Mouse (Mus musculus): ENCODE measurements around the gene Jag1. TPM values are rescaled to one million over a fixed set of nuclear protein-coding genes. Genes with fewer than 3 reads are reported as not detected.
A peak's percentile ranks its signal among the peaks of the same experiment; 100 is the strongest.

Jag1 gene
- polyA plus RNA-seq, 1 experiment from 2014 or later: 56.2 TPM

DNA sequence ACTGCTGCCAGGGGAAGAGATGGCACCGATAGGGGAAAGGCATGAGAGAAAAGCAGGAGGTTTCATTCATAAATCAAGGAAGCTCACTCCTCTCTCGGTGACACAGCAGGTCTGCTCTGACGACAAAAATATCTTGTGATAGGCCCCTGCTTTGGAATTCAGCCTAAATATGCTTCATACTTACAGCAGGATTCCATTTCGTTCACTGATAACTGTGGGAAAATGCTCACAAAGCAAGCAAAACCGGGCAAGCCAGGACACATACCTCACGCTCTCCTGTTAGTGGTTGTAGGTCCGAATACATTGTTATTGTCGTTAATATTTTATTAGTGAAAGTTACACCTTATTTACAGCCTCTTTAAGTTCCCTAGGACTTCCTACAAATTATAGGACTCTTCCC is 8.5 kb downstream of the Jag1 start:
- WGBS: 44% methylated on average over 8 of the region's 8 CpGs
- Histone ChIP-seq H3K4me2 (replicated peaks; ENCODE audit: low read depth, low read length) (no peak overlapping the region), H3K4me3 (ENCODE audit: low read length) (no peak overlapping the region)

DNA sequence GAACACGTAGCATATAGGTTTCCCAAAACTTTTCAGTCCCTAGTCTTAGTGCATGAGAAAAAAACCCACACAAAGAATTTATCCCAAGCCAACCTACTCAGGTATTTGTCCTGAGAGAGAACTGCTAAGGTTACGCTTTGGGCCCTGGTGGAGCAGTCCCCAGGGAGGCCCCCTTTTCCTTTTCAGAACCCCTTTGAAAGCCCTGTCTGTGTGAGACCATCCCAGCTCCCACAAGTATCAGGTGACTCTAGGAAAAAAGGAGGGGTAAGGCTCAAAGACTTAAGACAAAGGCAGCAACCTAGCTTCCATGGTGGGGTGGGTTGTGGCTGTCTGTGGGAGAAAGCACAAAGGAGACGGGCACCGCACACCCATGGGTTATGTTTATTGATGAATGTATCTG is 9.2 kb downstream of the Jag1 start:
- H3K4me2 ChIP-seq (replicated peaks; ENCODE audit: low read depth, low read length): no peak overlapping the region
- 54% methylated on average over 4 of the region's 4 CpGs for WGBS
- no peak overlapping the region for H3K27ac ChIP-seq (ENCODE audit: low read depth, low read length)
- peaks cover 46% of the 10 kb centered on the region for H3K4me1 ChIP-seq (ENCODE audit: control insufficient read depth, insufficient read depth, low read length)
- no peak overlapping the region for H3K4me3 ChIP-seq (ENCODE audit: low read length)
- H3K36me3 ChIP-seq (ENCODE audit: control insufficient read depth, insufficient read depth, low read length): peaks cover 41% of the 10 kb centered on the region
- H3K9ac ChIP-seq (ENCODE audit: low read depth, low read length): no peak overlapping the region
- no peaks in the 10 kb centered on the region for H3K9me3 ChIP-seq (ENCODE audit: control insufficient read depth, low read length)
- H3K27me3 ChIP-seq (ENCODE audit: control insufficient read depth, insufficient read depth, low read length): no peaks in the 10 kb centered on the region
- ATAC-seq (ENCODE audit: low FRiP score, low TSS enrichment): no peak

More for the DNA sequence above, 8.5 kb downstream of the Jag1 start:
- no peaks in the 10 kb centered on the region for H3K9me3 ChIP-seq (ENCODE audit: control insufficient read depth, low read length)
- no peak overlapping the region for H3K9ac ChIP-seq (ENCODE audit: low read depth, low read length)
- ATAC-seq (ENCODE audit: low FRiP score, low TSS enrichment): no peak
- H3K27ac ChIP-seq (ENCODE audit: low read depth, low read length): no peak overlapping the region
- peaks cover 50% of the 10 kb centered on the region for H3K4me1 ChIP-seq (ENCODE audit: control insufficient read depth, insufficient read depth, low read length)
- H3K36me3 ChIP-seq (ENCODE audit: control insufficient read depth, insufficient read depth, low read length): peaks cover 33% of the 10 kb centered on the region
- H3K27me3 ChIP-seq (ENCODE audit: control insufficient read depth, insufficient read depth, low read length): no peaks in the 10 kb centered on the region

DNA sequence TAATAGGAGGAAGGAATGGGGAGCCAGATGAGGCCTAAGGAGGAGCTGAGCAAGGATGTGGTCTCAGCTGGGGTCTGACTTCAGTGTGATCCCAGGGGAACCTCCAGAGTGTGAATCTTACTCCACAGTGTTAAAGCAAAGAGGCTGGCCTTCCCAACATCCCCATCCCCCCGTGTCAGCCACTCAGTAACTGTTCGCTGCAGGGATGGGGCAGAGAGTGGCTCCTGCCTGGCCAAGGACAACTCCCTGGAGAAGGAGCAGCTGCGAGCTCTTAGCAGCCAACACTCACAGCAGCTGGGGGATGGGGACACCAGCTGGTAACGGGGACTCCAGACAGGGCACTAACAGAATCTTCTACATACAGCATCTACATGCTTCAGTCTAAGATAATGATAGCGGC is 15.4 kb downstream of the Jag1 start:
- no peak overlapping the region for H3K4me2 ChIP-seq (replicated peaks; ENCODE audit: low read depth, low read length)
- H3K27ac ChIP-seq (ENCODE audit: low read depth, low read length): peak overlapping the region; percentile 8; the same call in 1 of the 2 replicates
- H3K4me1 ChIP-seq (ENCODE audit: control insufficient read depth, insufficient read depth, low read length): peaks cover 35% of the 10 kb centered on the region
- no peak overlapping the region for H3K9ac ChIP-seq (ENCODE audit: low read depth, low read length)
- WGBS: 42% methylated on average over 5 of the region's 5 CpGs
- H3K36me3 ChIP-seq (ENCODE audit: control insufficient read depth, insufficient read depth, low read length): peaks cover 42% of the 10 kb centered on the region
- H3K4me3 ChIP-seq (ENCODE audit: low read length): no peak overlapping the region
- H3K27me3 ChIP-seq (ENCODE audit: control insufficient read depth, insufficient read depth, low read length): no peaks in the 10 kb centered on the region
- no peaks in the 10 kb centered on the region for H3K9me3 ChIP-seq (ENCODE audit: control insufficient read depth, low read length)
- 0 out of 2 replicates have a peak, but pooled peaks have one; percentile 8 for ATAC-seq (ENCODE audit: low FRiP score, low TSS enrichment)

- peak overlapping the region; percentile 17; the same call in 1 of the 2 replicates for H3K4me2 ChIP-seq (replicated peaks; ENCODE audit: low read depth, low read length)
- no peak overlapping the region for H3K9ac ChIP-seq (ENCODE audit: low read depth, low read length)
- peaks cover 35% of the 10 kb centered on the region for H3K4me1 ChIP-seq (ENCODE audit: control insufficient read depth, insufficient read depth, low read length)
- peaks cover 41% of the 10 kb centered on the region for H3K36me3 ChIP-seq (ENCODE audit: control insufficient read depth, insufficient read depth, low read length)
- no peaks in the 10 kb centered on the region for H3K27me3 ChIP-seq (ENCODE audit: control insufficient read depth, insufficient read depth, low read length)
- 10% methylated on average over 6 of the region's 6 CpGs for WGBS
- H3K9me3 ChIP-seq (ENCODE audit: control insufficient read depth, low read length): no peaks in the 10 kb centered on the region
- peak; percentile 22; the same call in 1 of the 2 replicates for ATAC-seq (ENCODE audit: low FRiP score, low TSS enrichment)
- no peak overlapping the region for H3K4me3 ChIP-seq (ENCODE audit: low read length)
- H3K27ac ChIP-seq (ENCODE audit: low read depth, low read length): peak overlapping the region; percentile 78; the same call in 1 of the 2 replicates
Observed at GRCm38 (mm10) chr2:137099211-137099734, 17.2 kb downstream of the Jag1 start.

- Histone ChIP-seq H3K9me3 (ENCODE audit: control insufficient read depth, low read length) (no peaks in the 10 kb centered on the region), H3K36me3 (ENCODE audit: control insufficient read depth, insufficient read depth, low read length) (peaks cover 43% of the 10 kb centered on the region), H3K27ac (ENCODE audit: low read depth, low read length) (peak overlapping the region; percentile 78; the same call in 1 of the 2 replicates), H3K4me1 (ENCODE audit: control insufficient read depth, insufficient read depth, low read length) (peaks cover 35% of the 10 kb centered on the region), H3K4me2 (replicated peaks; ENCODE audit: low read depth, low read length) (no peak overlapping the region), H3K4me3 (ENCODE audit: low read length) (no peak overlapping the region), H3K9ac (ENCODE audit: low read depth, low read length) (no peak overlapping the region), H3K27me3 (ENCODE audit: control insufficient read depth, insufficient read depth, low read length) (no peaks in the 10 kb centered on the region)
- 26% methylated on average over 11 of the region's 11 CpGs for WGBS
- ATAC-seq (ENCODE audit: low FRiP score, low TSS enrichment): peak; percentile 71
Observed at GRCm38 (mm10) chr2:137098269-137099035, 18.0 kb downstream of the Jag1 start.

DNA sequence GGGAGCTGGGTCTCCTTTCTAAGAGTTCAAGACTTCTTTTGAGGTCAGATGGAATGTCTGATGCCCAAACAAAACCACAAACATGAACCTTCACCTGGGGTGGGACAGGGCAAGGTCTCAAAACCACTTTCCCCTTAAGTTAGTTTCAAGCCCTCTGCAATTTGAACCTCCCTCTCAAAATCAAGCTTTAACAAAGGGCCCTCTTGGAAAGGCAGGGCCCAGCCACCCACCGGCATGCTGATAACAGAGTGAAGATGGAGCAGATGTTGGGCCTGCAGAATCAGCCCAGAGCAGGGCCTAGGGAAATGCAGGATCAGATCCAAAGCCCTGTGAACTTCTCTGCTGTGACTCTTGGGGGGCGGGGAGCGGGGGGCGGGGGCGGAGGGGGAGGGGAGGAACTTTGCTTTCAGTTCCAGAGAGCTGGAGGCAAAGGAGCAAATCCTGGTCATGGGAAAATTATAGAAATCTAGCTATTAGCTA is 19.4 kb downstream of the Jag1 start:
- Histone ChIP-seq H3K4me2 (replicated peaks; ENCODE audit: low read depth, low read length) (no peak overlapping the region), H3K36me3 (ENCODE audit: control insufficient read depth, insufficient read depth, low read length) (peaks cover 39% of the 10 kb centered on the region), H3K9ac (ENCODE audit: low read depth, low read length) (no peak overlapping the region), H3K4me3 (ENCODE audit: low read length) (no peak overlapping the region), H3K27ac (ENCODE audit: low read depth, low read length) (no peak overlapping the region), H3K27me3 (ENCODE audit: control insufficient read depth, insufficient read depth, low read length) (no peaks in the 10 kb centered on the region), H3K9me3 (ENCODE audit: control insufficient read depth, low read length) (no peaks in the 10 kb centered on the region), H3K4me1 (ENCODE audit: control insufficient read depth, insufficient read depth, low read length) (peaks cover 35% of the 10 kb centered on the region)
- WGBS: 19% methylated on average over 3 of the region's 5 CpGs
- no peak for ATAC-seq (ENCODE audit: low FRiP score, low TSS enrichment)

GRCm38 (mm10) chr2:137094301-137094700 is 22.1 kb downstream of the Jag1 start:
- peaks cover 20% of the 10 kb centered on the region for H3K4me1 ChIP-seq (ENCODE audit: control insufficient read depth, insufficient read depth, low read length)
- no peaks in the 10 kb centered on the region for H3K9me3 ChIP-seq (ENCODE audit: control insufficient read depth, low read length)
- 74% methylated on average over 8 of the region's 8 CpGs for WGBS
- no peak overlapping the region for H3K9ac ChIP-seq (ENCODE audit: low read depth, low read length)
- peaks cover 64% of the 10 kb centered on the region for H3K36me3 ChIP-seq (ENCODE audit: control insufficient read depth, insufficient read depth, low read length)
- no peak overlapping the region for H3K27ac ChIP-seq (ENCODE audit: low read depth, low read length)
- no peak overlapping the region for H3K4me2 ChIP-seq (replicated peaks; ENCODE audit: low read depth, low read length)
- no peaks in the 10 kb centered on the region for H3K27me3 ChIP-seq (ENCODE audit: control insufficient read depth, insufficient read depth, low read length)
- no peak overlapping the region for H3K4me3 ChIP-seq (ENCODE audit: low read length)
- ATAC-seq (ENCODE audit: low FRiP score, low TSS enrichment): no peak

DNA sequence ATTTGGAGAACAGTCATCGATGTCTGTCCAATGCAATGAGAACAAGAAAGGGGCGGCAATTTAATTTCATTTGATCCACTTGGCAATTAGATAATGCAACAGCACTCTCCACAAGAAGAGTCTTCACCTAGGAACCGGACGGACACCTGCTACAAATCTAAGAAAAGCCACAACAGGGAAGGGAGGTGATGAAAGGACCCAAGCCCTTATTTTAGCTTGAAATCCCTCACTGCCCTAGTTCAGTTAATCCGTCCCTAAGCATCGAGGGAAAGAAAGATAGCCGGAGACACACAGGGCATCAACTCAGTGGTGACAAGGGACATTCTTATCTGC is 23.2 kb downstream of the Jag1 start:
- Histone ChIP-seq H3K4me2 (replicated peaks; ENCODE audit: low read depth, low read length) (no peak overlapping the region), H3K4me3 (ENCODE audit: low read length) (no peak overlapping the region), H3K4me1 (ENCODE audit: control insufficient read depth, insufficient read depth, low read length) (peaks cover 10% of the 10 kb centered on the region; the same call in 1 of the 2 replicates), H3K27me3 (ENCODE audit: control insufficient read depth, insufficient read depth, low read length) (no peaks in the 10 kb centered on the region), H3K9ac (ENCODE audit: low read depth, low read length) (no peak overlapping the region), H3K27ac (ENCODE audit: low read depth, low read length) (no peak overlapping the region), H3K36me3 (ENCODE audit: control insufficient read depth, insufficient read depth, low read length) (peaks cover 72% of the 10 kb centered on the region), H3K9me3 (ENCODE audit: control insufficient read depth, low read length) (no peaks in the 10 kb centered on the region)
- ATAC-seq (ENCODE audit: low FRiP score, low TSS enrichment): no peak
- 89% methylated on average over 7 of the region's 7 CpGs for WGBS
